Mouse (Mus musculus) adipose tissue, adult 10 weeks (tissue): ENCODE measurements around the gene Dimt1. TPM values are rescaled to one million over a fixed set of nuclear protein-coding genes. Genes with fewer than 3 reads are reported as not detected.

Experiments used
- polyA plus RNA-seq: library from polyadenylated mRNA; stranded (reverse); fragments of 350-450 nt; fragmentation: Illumina TruSeq; extraction: RNeasy Lipid Tissue Mini Kit (QIAGEN cat#74804); gene quantifications from one replicate; pipeline ENCODE4 v1.2.3, GENCODE M21; 2014; ENCODE audit warnings: low read depth, low replicate concordance

Gene Dimt1
- polyA plus RNA-seq, result 9.4 TPM

GRCm38 (mm10) chr13:106946594-106947540, at the start of gene Dimt1:
Dimt1 (plus strand) TSS chr13:106947127.

GRCm38 (mm10) chr13:106936256-106937137, 10.4 kb upstream of the Dimt1 start, which contains the start of gene Ipo11:
Ipo11 (minus strand) TSS chr13:106936958.

Other genes starting within 250 kb of the Dimt1 start
- 22.7 TPM for gene Ipo11, start 10.2 kb upstream of the Dimt1 start, polyA plus RNA-seq
- 16.6 TPM for gene Kif2a, start 75.0 kb downstream of the Dimt1 start, polyA plus RNA-seq